Mouse (Mus musculus): ENCODE results near the gene Glis2.

- peak; percentile 48 for TF ChIP-seq CTCF (IDR thresholded peaks at IDR 0.05; ENCODE audit: low read depth)
- TF ChIP-seq EP300 (IDR thresholded peaks at IDR 0.05; ENCODE audit: low read depth) = no peak
Observed at GRCm38 (mm10) chr16:4655251-4655734, 60.8 kb downstream of the Glis2 start.

Data from heart, postnatal 0 days (tissue).